Mouse (Mus musculus) thymus, adult 2 months (tissue): Measurements from ENCODE around the gene Olfr1054.
"Not testable (repeated sequence)": the region's sequence is repeated elsewhere in the genome, so short reads cannot be mapped to it uniquely, and the experiment has no call there.

Experiments used
- CTCF ChIP-seq: fragments of 200-500 bp; IDR thresholded peaks from 2 replicates; pipeline ENCODE4 v1.5.1; 2012; ENCODE audit warnings: mild to moderate bottlenecking, control low read depth, low read length, moderate library complexity, borderline replicate concordance; ENCODE audit not compliant: control insufficient read depth, poor library complexity, insufficient read depth; ENCODE audit errors: extremely low read depth
- POLR2A ChIP-seq: fragments of 200-500 bp; IDR thresholded peaks from 2 replicates; pipeline ENCODE4 v1.6.1; 2012; ENCODE audit warnings: mild to moderate bottlenecking, low read length, control low read depth, moderate library complexity; ENCODE audit not compliant: control insufficient read depth, poor library complexity, insufficient read depth; ENCODE audit errors: extremely low read depth

DNA sequence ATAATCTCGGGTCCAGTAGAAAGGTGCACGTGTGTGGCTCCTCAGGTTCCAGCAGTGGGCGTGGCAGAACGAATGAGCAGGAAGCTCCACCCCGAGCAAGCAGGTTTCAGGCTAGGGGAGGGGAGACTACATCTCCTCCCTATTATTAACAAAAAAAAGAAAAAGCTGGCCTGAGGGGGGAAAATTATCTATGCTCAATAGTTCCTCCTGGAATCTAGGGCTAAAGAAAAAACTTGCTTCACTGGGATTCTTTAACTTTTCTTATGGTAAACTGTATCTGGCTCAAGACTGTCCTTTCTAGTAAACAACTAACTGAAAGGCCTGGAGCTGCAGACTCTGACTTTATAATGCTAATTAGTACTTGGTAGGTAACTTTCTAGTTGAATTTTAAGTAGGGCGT is 31.1 kb upstream of the Olfr1054 start:
- TF ChIP-seq POLR2A, CTCF: not testable (repeated sequence)
